Mouse (Mus musculus): ENCODE measurements around the gene Rai1.

The Rai1 gene

DNA sequence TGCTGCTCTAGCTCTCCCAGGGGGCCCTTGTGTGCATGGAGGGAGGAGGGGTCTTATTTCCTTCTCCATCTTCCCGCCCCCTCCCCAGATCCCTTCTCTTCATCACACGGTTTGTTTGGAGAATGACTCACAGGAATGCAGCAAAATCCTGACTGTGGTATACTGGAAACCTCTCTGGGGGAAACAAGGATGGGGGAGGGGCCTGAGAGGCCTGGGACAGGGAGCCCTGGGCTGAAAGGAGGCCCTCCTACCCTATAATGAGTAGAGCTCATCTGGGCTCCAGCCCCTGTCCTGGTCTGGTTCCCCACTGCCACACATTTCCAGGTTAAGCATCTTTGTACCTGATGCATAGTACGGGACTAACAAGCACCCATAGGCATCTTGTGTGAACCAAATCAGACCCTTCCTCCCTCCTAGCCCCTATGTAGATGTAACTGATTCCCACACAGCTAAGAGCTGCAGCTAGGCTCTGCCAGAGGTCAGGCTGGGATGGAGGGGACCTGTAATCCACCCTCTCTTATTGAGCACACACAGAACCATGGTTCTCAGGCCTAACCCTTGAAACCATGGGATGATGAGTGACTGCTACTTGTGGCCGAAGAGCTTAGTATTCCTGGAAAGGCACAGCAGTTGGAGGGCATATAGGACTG is 23.2 kb downstream of the Rai1 start:
- DNase-seq (ENCODE audit: low spot score) = no peak

GRCm38 (mm10) chr11:60130516-60130915 is 25.7 kb downstream of the Rai1 start:
- DNase-seq (ENCODE audit: low spot score) = no peak

GRCm38 (mm10) chr11:60132061-60132460 is 27.2 kb downstream of the Rai1 start:
- no peak for DNase-seq (ENCODE audit: low spot score)

DNA sequence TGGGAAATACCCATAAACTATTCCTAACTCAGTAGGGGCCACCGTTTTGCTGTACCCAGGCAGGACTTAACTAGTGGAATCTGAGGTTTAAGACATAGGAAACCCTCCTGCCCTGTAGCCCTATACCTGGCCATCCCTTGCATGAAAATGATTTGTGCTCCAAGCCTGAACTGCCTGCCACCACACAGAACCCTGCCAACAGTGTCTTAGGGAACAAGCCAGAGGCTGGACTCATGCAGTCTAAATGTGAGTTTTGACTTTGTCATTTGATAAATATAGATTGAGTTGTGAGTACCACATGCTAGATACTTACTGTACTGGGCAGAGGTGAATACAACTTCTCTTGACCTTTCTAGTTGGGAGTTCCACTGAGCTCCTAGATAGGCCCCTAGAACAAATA is 31.7 kb downstream of the Rai1 start:
- DNase-seq (ENCODE audit: low spot score) = no peak

- DNase-seq (ENCODE audit: low spot score) = no peak
These were observed 32.4 kb downstream of the Rai1 start for GRCm38 (mm10) chr11:60137170-60137569.

- no peak for DNase-seq (ENCODE audit: low spot score)
These were observed 34.4 kb downstream of the Rai1 start for GRCm38 (mm10) chr11:60139141-60139733.

DNA sequence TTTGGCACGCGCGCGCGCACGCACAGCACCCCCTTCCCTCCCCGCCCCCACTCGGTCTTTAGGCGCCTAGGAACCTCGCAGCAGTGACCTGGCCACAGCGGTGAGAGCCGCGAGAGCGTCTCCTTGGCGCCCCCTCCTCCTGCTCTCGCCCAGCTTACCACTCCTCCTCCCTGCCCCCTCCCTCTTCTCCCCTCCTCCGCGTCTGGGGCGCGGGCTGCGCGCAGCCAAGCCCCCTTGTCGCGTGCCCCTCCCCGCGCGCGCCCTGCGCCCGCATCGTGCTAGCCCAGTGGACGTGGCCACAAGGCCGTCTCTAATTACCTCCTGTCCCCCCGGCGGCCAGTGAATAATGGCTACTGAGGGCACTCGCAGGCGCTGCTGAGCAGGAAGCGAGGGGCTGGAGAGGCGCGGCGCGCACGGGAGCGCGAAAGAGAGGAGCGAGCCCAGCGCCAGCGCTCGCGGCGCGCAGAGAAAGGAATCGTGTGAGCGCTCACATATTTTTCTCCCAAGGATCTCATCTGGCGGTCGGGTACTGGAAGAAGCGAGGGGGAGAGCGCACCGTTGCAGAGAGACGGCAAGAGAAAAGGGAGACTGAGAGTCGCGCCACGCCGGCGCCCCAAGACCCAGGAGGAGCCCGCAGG is 35.0 kb downstream of the Rai1 start:
- no peak for DNase-seq (ENCODE audit: low spot score)

- no peak for DNase-seq (ENCODE audit: low spot score)
These were observed 35.9 kb downstream of the Rai1 start for GRCm38 (mm10) chr11:60140586-60141284.

DNA sequence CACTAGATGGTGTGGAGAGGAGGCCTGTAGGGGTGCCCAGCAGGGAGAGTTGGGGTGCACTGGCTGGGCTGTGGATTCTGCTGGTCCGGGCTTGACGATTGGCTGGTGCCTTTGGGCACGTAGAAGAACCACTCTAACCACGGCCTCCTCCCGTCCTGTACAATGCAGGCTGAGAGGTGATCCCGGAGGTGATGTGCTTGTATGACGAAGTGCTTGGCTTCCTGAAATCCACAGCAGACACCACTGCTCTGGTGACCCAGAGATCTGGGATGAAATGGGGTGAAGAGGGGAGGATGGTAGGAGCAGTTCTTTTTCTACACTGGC is 36.4 kb downstream of the Rai1 start:
- DNase-seq (ENCODE audit: low spot score) = no peak

DNA sequence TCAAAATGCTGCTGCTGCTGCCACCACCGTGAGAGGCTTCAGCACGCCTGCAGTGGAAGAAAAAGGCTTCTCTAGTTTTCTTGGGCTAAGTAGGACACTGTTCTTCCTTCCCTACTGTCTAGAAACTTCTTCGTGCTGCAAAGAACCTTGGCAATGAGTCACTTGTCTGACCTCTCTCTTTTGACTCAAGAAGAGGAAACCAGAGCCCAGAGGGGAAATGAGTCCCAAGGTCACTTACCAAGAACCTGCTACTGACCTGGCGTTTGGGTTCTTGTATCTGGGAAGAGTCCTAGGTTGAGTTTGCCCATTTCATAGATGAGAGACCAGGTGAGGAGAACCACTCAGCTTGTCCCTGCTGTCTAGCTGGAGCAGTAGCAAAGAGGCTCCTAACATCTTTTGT is 38.3 kb downstream of the Rai1 start:
- no peak for DNase-seq (ENCODE audit: low spot score)

DNA sequence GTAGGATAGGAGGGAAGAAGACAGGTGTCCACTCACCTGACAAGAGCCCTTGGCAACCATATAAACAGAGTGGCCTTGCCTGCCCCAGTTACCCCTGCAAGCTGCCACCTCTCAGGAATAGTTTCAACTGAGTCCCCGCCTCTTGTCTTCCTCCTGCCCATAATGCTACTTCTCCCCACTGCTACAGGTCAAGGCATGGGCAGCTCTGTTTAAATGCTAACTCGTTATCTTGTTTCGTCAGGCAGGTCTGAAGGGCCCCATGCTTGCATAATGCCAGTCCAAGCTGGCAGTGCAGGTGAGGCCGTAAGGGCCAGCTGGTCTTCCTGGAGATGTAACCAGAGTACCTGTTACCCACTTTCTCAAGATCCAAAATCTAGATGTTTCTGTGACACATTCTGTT is 41.4 kb downstream of the Rai1 start:
- no peak for DNase-seq (ENCODE audit: low spot score)

DNA sequence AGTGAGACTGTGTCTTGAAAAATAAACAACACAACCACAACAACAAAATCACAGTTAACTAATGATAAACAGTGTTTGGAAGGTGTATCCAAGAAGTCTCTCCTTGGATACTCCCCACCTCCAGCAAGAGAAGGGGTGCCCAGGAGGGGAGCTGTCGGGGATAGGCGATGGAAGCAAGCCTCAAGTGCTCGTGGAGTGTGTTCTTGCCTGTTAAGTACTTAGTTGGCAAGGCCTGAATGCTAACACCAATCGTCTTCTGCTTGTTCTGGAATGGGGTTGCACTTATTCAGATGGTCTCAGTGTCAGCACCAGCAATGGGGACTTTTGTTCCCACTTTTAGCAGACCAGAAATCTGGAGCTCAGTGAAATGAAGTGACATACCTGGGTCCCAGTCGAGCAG is 43.8 kb downstream of the Rai1 start:
- DNase-seq (ENCODE audit: low spot score) = no peak

DNA sequence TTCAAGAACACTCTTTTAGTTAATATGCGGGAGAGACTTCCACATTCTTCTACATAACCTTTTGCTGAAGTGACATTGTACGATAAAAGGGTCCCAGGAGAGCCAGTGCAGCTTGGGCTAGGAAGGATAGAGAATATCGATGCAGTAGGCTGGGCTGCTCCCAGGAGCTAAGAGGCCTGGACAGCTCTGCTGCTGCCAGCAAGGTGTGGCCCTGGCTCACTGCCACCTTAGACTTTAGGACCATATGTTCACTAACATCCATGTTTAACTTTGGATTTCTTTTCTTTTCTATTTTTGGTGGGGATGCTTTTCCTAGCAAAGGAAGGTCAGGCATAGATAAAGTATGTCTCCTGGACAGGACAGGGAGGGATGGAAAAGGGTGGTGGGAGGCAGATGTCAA is 44.3 kb downstream of the Rai1 start:
- no peak for DNase-seq (ENCODE audit: low spot score)

DNA sequence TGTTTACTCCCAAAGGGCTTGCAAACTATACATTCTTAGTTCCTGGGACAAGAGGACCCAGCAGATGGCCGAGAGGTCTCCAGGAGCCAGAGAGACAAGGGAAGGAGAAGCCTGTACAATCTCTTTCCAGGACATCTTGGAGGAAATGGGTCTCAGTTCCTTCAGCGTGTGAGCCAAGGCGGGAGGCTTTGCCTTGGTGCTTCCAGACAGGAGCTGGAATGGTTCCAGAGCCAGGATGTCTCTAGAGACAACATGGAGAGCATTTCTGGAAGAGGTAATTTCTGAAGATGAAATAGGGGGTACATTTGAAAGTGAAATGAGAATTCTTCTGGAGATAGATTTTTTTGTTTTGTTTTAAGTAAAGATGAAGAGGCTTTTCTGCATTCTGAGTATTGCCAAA is 45.9 kb downstream of the Rai1 start:
- DNase-seq (ENCODE audit: low spot score) = no peak

DNA sequence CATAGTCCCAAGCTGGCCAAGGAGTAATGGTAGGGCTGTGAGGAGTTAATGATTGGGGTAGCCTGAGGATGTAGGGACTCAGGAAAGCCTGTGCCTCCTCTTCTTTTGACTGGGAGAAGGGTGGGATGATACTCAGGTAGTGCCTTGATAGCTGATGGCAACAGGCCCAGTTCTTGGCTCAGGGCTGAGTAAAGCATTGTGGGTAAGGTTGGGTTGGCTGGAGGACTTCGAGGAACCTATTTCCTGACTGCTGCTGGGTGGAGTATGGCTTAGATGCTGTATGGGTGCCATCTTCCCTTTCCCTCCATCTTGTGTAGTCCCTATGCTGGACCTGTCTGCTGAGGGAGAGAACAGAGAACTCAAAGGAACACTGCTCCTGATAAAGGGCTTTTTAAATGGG is 47.5 kb downstream of the Rai1 start:
- DNase-seq (ENCODE audit: low spot score) = no peak

DNA sequence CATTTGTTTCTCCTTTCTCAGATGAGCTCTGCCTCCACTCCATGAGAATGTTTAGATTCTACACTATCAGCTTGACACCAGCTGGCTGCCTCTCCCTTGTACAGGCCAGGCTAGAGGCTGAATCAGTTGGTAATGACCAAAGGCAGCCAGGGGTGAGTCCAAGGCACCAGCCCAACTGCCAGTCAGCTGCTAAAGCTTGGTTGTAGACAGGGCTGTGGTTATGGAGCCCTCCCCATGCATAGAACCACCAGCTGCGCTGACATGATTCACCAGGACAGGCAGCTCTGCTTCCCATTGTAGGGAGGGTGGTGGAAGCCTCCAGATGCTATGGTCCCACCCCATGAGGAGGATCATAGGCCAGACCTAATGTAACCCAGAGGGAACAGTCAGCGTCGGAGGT is 49.1 kb downstream of the Rai1 start:
- no peak for DNase-seq (ENCODE audit: low spot score)

GRCm38 (mm10) chr11:60155690-60156089 is 50.9 kb downstream of the Rai1 start:
- no peak for DNase-seq (ENCODE audit: low spot score)

DNA sequence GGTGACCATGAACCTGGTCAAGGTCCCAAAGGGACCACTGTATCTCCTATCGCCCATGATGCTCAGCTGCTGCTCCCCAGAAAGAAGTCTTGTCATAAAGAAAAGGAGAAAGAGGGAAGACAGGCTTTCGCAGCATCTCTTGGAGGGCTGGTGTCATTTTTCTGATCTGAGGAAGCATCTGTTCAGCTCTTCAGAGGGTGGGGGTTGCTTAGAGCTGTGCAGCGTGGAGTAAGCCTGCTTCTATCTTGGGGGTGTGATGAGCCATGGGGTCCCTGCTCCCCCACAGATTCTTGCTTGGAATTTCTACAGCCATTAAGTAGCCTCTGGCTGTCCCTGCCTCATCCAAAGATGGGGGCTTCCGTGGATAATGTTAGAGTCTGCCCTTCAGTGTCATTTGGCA is 53.5 kb downstream of the Rai1 start:
- DNase-seq (ENCODE audit: low spot score) = no peak

GRCm38 (mm10) chr11:60159955-60160354 is 55.1 kb downstream of the Rai1 start:
- no peak for DNase-seq (ENCODE audit: low spot score)

GRCm38 (mm10) chr11:60160454-60161114 is 55.8 kb downstream of the Rai1 start:
- no peak for DNase-seq (ENCODE audit: low spot score)

GRCm38 (mm10) chr11:60161146-60161874 is 56.5 kb downstream of the Rai1 start:
- DNase-seq (ENCODE audit: low spot score) = no peak

GRCm38 (mm10) chr11:60162547-60162946 is 57.7 kb downstream of the Rai1 start:
- no peak for DNase-seq (ENCODE audit: low spot score)
